Mouse (Mus musculus) c-Kit-positive CD71-positive TER-119-negative erythroid progenitor cells, embryonic 14.5 days (primary cell): ENCODE results near the gene Trap1.
"Not testable (repeated sequence)": the region's sequence is repeated elsewhere in the genome, so short reads cannot be mapped to it uniquely, and the experiment has no call there.

ENCODE experiments used
- DNase-seq: peaks from one replicate; pipeline ENCODE4 v3.0.0-alpha.2; 2013; ENCODE audit warnings: low read depth

The Trap1 gene

GRCm38 (mm10) chr16:4077384-4078061 is at the start of gene Trap1:
TSS of gene Trap1 (minus strand) at chr16:4077827.
- peak; percentile 85 for DNase-seq

GRCm38 (mm10) chr16:4117072-4117471 is 39.4 kb upstream of the Trap1 start:
- DNase-seq: peak; percentile 41

- no peak for DNase-seq
Observed at GRCm38 (mm10) chr16:4100374-4100773, 22.7 kb upstream of the Trap1 start.

- DNase-seq: no peak
Observed at GRCm38 (mm10) chr16:4097521-4097920, 19.9 kb upstream of the Trap1 start.

DNA sequence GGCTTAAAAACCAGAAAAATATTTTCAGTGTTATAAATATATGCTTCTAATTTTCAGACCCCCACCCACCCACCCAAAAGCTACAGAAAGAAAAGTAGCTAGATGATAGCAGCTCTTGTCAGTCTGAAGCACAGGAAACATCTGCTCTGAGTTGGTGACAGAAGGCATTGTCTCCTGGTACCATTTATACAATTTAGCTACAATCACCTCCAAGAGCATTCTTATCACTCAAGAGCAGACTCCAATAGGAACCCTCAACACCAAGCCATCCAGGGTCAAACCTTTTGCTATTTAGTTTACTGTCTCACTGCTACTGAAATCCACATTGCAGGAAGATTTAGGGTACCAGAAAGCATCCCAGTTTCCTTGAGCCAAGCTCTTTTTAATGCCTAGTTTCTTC is 19.3 kb upstream of the Trap1 start:
- DNase-seq: no peak

DNA sequence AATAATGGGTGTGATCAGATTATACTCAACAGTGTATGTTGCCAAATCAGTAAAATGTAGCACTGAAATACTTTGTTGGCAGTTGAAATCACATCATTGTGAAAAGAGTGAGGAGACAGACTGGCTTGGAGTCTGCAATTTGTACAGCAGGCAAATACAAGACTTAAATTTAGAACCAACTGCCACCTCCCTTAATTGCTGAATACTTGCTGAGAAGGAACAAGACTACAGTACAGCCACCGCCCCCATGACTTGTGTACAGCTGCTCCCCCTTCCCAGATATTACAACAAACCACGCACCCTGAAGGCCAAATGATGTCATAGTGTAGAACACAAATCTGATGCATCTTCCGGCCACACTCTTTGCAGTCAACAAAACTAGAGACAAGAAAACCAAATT is 18.5 kb upstream of the Trap1 start:
- no peak for DNase-seq

- DNase-seq: no peak
Observed at GRCm38 (mm10) chr16:4087214-4087913, 9.7 kb upstream of the Trap1 start.

- no peak for DNase-seq
Observed at GRCm38 (mm10) chr16:4085851-4086387, 8.3 kb upstream of the Trap1 start.

DNA sequence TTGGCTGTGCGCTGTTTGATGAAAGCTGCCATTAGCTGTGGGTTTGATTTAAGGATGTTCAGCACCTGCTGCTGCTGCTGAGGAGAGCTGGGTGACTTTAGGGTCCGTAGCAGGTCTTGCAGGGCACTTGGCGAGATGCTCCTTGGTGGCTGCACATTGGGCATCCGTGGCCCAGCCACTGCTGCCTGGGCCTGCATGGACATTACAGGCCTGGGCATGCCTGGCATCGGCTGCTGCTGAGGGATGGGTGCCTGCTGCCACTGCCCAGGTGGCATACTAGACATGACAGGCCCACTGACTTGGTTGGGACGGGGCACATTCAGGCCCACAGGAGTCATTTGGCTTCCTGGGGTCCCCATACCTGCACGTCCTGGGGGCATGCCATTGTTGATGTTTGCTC is 7.4 kb upstream of the Trap1 start:
- DNase-seq: no peak

DNA sequence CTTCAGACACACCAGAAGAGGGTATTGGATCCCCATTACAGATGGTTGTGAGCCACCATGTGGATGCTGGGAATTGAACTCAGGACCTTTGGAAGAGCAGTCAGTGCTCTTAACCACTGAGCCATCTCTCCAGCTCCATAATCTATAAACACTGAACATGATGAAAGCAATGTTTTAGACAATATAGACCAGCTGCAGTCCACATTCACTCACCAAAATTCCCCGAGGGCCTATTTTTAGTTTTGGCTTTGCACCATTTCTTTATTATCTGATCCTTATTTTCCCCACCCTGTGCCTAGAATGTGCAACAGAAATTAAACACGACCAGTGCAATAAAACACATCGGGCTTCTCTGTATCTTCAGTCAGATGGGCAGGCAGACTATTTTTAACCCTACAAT is 2.8 kb upstream of the Trap1 start:
- not testable (repeated sequence) for DNase-seq

GRCm38 (mm10) chr16:4079656-4080055 is 2.0 kb upstream of the Trap1 start:
- no peak for DNase-seq

GRCm38 (mm10) chr16:4078302-4078701 is 675 bp upstream of the Trap1 start:
- not testable (repeated sequence) for DNase-seq

DNA sequence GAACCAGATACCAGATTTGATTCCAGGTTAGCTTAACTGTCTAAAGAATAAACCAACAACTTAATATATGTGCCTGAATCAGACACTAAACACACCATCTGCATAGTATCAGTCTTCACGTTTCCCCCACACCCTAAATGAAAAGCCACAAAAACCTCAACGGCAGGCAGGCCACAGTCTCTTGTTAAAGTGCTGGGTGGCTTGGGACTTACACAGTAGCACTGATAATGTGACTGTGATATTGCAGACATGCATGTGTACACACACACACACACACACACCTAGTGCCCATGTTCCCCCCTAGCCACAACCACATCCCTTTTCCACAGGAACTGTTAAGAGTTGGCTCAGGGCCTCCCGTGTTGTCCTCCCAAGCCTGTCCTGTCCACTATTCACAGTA is 2.8 kb downstream of the Trap1 start:
- DNase-seq: no peak

DNA sequence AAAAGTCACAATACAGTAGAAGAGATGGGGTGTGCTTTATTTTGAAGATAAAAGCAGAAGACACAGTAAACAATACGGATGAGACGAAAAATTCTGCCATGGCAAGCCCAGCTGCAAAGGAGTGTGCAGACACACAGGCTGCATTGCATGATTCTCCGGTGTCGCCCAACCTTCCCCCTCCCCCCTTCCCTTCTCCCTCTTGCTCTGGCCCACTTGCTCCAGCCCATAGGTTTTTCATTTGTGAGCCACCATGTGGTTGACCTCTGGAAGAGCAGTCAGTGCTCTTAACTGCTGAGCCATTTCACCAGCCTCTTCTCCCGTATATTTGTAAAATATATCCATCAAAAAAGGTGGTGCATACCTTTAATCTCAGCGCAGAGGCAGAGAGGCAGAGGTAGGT is 3.3 kb downstream of the Trap1 start:
- no peak for DNase-seq

DNA sequence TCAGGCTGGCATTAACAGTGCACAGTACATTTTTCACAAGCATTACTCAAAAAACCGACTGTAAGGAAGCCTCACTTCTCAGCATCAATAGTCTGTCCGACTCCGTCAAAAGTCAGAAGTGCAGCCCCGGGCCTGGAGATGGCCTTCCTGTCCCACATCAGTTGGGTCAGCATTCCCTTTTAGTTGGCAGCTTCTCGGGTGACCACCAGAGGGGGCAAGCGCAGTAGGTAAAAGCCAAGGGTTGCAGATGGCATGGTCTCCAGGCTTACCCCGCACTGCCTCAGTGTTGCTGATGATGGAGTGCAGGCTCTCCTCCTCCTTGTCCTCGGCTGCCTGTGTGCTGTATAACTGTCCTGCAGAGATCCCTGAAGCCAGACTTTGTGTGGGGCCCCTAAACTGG is 9.0 kb downstream of the Trap1 start:
- no peak for DNase-seq

DNA sequence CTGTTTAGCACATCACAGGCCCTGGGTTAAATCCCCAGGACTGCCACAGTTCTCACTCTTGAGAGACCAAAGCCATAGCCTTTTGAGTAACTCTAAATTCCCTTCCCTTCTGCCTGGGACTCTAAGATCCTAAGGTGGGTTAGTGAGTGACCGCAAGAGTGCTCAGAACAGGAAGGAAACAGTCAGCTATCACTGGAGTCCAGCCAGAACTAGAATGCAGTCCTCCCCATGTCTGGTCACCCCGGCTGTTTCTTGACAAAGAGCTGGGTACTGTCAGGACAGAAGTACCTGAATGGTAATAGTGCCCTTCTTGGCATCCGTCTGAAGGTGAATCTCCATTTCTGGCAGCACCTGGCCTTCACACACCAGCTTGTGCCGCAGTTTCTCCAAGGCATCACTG is 12.7 kb downstream of the Trap1 start:
- DNase-seq: no peak

GRCm38 (mm10) chr16:4053811-4054210 is 23.8 kb downstream of the Trap1 start:
- no peak for DNase-seq

DNA sequence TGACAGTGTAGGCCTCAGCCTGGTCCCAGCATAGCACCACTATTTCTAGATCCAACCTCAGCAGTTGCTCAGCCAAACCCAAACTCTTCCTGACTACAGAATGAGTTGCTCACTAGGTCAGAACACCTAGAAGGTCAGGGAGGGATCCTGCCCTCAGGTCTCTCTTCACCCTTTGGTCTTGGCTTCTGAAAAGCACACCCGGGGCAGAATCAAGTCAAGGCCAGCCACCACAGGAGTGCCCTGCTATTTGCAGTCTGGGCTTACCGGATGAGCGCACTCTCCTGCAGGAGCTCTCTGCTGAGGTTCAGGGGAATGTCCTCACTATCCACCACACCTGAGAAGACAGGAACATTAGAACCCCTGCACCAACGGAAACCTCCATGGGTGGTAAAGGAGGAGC is 25.0 kb downstream of the Trap1 start:
- no peak for DNase-seq

- DNase-seq: no peak
Observed at GRCm38 (mm10) chr16:4045524-4045923, 32.1 kb downstream of the Trap1 start.

DNA sequence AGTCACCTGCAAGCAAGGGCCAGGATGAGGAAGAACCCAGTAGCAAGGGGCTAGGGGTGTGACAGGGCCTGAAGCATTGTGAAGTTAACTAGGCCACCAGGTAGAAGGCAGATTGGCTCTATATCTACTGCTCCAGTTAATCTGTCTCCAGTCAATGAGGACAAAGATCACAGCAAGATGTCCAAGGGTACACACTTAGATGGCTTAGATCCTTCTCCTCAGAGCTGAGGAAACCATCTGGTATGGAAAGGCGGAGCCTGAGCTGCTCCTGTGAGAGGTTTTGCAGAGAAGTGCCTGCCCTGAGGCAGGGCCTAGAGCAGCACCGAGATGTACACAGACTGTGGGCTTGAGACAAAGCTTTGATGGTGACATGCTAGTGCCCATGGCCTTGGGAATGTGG is 33.5 kb downstream of the Trap1 start:
- no peak for DNase-seq

GRCm38 (mm10) chr16:4041646-4042045 is 36.0 kb downstream of the Trap1 start:
- DNase-seq: no peak

DNA sequence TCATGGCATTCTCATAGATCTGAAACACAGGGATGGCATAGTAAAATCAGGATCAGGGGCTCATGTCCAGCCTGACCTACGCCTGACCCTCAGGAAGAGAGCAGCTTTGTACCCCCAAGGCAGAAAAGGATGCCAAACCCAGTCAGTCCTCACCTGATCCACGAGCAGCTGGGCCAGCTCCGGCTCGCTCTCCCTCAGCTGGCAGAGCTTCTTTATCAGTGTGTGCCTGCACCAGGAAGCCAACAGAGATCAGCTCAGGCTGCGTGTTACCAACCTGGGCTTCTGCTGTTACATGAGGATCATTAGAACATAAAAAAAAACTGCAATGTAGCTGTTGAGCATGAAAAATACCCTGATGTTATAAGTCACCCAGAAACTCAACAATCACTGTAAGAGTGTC is 37.4 kb downstream of the Trap1 start:
- DNase-seq: no peak

- no peak for DNase-seq
Observed at GRCm38 (mm10) chr16:4037690-4038089, 39.9 kb downstream of the Trap1 start.

DNA sequence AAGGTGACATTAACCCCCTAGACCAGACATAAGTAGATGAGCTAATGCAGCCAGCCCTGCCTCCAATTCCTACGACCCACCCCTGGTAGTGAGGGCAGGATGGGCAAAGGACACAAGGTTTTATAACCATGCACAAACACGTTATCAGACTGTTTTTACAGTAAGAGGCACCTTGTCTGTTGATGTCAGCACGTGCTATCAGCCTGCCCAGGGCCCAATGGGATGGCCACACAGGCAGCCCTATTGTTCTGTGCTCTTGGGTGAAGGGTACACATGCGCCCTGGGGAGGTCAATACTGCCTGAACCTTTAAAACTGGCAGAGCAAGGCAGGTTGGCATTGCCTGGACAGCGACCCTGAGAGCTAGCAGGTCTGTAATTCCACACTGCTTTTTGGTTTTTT is 40.8 kb downstream of the Trap1 start, which contains the start of gene Dnase1:
Gene Dnase1 (plus strand): TSS at position 136 of the 400 bp plus-strand sequence.
- no peak for DNase-seq
